Mouse (Mus musculus) adrenal gland, postnatal 25 days (tissue): ENCODE measurements around the gene Snx17. TPM values are rescaled to one million over a fixed set of nuclear protein-coding genes. Genes with fewer than 3 reads are reported as not detected.
"Not testable (repeated sequence)": the region's sequence is repeated elsewhere in the genome, so short reads cannot be mapped to it uniquely, and the experiment has no call there.

Source experiments
- DNase-seq: peaks from one replicate; pipeline ENCODE4 v3.0.0; 2021; ENCODE audit warnings: mixed read lengths
- total RNA-seq: library from RNA; stranded (reverse); gene quantifications from 2 replicates; pipeline ENCODE4 v1.2.3, GENCODE M21; 2021

Gene Snx17
- total RNA-seq, 1 experiment from 2014 or later = 99.5 TPM

DNA sequence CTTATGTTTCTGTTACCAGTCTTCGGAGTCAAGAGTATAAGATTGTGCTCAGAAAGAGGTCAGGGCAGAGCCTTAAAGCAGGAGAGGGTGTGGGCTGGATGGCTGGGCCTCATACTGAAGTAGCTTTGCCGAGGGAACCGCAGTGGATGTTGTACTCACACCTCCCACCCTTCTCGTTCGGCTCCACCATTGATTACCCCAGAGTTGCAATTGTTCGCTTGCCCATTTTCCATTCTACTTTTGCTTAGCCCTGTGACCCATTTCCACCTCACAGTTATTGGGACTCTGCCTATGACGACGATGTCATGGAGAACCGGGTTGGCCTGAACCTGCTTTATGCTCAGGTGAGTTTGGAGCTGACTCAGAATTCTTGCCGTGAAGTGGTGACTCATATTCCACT lies 3.2 kb downstream of the Snx17 start:
- DNase-seq = no peak

DNA sequence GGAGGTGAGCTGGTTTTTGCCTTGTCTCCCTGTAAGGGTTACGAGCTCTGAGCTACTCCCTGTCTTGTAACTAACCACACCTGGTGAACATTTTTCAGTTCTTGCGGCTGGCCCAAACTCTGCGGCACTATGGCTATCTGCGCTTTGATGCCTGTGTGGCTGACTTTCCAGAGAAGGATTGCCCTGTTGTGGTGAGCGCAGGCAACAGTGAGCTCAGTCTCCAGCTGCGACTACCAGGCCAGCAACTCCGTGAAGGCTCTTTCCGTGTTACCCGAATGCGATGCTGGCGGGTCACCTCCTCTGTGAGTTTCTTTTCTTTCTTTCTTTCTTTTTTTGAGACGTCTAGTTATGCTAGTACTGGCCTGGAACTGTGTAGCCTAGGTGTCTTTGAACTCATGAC lies 4.0 kb downstream of the Snx17 start:
- DNase-seq = no peak

DNA sequence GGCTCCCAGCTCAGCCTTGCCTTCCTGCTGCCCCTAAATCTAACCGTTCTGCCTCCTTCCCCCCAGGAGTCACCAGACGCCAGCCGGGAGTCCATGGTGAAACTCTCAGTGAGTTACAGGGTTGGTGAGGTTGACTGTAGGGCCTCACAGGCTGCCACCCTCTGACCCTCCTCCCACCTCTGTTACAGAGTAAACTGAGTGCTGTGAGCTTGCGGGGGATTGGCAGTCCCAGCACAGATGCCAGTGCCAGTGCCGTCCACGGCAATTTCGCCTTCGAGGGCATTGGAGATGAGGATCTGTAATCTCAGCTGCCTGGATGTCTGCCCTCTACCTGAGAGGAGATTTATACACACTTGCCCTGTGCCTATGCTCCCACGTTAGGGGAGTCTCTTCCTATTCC lies 5.1 kb downstream of the Snx17 start:
- DNase-seq = no peak

DNA sequence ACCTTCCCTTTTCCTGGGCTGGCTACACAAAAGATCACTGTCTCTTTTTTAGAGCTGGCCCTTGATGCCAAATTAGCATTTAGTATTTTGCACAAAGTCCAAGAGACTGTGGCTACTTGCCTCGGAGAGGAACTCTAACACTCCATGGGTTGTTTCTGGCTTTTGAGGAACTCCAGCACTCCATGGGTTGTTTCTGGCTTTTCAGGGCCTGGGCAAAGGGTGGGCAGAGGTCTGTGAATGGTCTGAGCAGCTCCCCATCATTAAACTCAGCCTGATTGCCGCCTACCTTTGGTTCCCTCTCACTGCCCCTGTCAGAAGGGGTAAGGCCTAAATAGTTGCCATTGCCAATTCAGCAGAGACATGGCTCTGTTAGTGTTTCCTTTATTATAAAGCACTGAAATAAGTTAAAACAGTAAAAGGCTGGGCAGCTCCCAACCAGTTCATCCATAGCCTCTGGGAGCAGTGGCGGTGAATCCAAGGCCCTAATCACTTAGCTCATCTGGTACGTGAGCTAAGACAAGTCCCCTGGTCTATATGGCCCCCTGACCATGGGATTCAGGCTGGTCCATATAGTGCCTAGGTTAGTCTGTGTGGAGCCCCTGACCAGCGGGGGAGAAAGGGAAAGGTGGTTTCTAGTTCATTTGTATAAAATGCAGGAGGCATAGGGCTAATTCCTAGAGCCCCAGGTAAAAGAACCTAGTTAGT lies 5.7 kb downstream of the Snx17 start:
- no peak for DNase-seq

DNA sequence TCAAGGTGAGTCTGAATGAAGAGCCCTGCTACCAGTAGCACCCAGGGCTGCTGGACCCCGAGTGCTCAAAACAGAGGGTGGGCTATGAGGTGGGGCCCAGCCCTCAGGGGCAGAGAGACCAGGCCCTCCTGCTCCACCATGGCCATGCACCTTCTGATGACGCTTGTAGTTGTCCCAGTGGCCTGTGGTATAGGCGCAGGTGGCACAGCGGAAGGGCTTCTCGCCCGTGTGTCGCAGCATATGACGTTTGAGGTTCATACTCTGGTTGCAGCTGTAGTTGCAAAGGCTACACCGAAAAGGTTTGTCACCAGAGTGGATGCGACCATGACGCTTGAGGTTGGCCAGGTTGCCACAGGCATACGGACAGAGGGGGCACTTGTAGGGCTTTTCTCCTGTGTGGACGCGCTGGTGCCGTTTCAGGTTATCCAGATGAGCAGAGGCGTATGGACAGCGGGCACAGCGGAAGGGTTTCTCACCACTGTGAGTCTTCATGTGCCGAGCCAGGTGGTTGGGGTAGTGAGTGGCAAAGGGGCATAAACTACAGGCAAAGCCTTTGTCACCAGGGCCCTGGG lies 6.4 kb downstream of the Snx17 start:
- DNase-seq = no peak

DNA sequence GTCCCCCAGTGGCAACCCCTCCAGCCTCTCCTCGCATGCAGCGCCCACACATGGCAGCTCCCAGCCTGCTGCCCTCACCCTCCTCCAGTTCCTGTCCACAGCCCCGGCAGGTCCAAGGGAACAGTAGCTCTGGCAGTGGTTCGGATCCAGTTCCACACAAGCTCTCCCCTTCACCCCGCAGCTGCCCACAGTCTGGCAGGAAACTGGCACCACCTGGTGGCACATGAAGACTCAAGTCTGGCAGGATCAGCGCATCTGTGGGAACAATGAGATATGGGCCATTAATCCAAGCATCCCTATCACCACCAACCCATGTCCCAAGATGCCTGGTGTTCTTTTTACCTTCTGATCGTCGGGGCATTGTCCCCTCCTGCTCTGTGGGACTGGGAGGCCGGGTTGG lies 6.9 kb downstream of the Snx17 start:
- DNase-seq = no peak

DNA sequence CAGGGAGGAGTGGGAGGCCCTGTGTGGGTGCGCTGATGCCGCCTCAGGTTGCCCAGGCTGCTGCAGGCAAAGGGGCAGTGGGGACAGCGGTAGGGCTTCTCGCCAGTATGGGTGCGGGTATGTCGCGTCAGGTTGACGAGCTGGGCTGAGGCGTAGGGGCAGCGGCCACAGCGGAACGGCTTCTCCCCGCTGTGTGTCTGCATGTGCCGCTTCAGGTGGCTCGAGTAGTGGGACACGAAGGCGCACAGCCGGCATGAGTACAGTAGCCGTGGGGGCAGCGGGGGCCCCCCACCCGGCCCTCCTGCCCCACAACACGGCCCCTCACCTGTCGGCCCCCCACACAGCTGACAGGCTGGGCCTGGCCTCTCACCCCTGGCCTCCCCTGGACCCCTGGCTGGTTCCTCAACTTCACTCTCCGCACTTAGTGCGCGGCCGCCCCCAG lies 7.3 kb downstream of the Snx17 start:
- peak; percentile 29 for DNase-seq

DNA sequence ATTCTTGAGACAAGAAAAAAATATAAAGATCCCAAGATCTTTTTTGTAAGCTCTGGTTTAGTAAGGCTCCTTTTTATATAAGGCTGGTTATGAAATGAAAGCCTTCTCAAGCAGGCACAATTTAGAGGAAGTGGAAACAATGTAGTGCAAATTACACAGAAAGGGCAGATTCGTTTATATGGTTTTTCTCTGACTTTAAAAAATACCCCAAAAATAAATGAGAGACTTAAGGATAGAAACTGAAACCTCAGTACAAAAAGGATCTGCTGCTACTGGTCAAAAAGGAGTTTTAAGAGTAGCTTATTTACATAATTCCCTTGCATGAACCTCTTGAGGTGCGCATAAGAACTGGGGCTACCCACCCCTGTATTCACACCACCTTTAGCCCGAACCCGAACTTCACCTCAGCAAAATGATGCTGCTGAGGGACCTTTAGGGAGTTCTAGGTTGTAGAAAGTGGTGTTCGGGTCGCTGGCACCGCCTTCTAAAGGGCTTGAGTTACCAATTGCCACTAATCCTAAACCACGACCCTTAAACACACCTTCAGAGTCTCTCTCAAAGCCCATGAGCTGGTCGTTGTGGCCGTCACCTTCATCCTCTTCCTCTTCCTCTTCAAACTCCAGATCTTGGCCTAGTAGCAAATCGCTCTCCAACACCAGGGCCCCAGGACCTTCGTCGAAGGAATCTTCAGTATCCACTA lies 8.2 kb downstream of the Snx17 start:
- no peak for DNase-seq

DNA sequence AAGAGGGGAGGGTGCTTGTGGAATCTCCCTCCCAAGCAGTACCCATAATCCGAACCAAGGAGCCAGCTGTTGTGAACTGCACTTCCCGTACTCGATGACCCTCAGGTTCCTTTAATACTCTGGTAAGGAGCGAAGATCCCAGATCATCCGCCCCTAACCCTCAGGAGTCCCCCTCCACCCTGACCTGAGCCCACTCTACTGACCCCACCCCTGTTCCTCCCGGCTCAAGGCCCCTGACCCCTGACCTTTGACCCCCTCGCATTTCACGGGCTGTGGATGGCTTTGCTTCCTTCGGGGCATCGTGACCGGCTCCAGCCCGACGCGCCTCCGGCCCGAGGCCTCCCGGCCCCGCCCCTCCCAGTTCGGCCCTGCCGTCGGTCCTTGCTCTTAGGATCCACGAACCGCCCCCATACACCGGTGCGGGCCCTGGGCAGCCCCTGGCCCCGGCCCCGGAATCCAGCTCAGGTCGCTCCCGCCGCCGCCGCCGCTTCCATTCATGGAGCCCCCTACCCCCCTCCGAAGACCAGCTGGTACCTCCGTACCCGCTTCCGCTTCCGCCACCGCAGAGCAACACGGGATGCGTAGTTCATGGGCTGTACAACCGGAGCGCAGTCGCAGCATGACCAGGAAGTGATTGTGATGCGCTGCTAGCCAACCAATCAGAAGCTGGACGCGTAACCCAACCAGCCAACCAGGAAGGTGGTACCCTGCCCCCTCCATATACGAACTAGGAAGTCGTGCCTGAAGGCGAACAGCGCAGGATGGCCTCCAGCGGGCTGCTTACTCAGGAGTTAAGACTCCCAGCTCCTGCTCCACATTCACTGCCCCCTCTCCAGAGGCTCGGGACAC lies 8.9 kb downstream of the Snx17 start, which contains the start of gene Zfp513:
TSS of gene Zfp513 (minus strand) at position 562 of the 849 bp plus-strand sequence.
- DNase-seq = peak; percentile 92

DNA sequence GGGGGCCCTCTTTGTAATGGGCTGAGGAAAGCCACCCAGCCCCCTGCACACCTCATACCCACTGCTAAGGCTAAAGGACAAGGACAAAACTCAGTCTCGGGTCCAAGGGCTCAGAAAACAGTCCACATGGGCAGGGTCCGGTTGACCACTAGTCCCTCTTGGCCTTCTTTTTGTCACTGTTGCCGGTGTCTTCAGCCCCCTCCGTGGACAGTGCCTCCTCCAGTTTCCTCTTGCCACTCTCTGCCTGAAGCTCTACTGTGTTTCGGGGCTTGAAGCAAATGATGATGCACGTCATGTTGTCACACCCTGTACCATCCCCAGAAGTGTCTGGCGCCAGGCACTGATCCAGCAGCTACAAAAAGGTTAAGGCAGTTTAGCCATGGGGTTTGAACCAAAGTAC lies 9.9 kb downstream of the Snx17 start:
- DNase-seq = no peak

DNA sequence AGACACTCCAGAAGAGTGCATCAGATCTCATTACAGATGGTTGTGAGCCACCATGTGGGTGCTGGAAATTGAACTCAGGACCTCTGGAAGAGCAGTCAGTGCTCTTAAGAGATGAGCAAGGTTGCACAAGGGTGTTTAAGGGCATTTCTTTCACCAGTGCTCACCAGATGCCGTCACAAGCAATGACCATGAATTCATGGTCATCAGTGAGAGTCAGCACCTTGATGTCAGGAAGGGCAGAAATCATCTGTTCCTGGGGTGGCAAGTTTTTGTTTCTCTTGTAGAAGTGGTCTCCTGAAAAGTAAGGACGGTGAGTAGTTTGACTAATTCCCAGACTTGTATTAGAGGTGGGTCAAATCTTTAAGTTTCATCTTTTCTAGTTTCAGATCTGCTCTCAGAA lies 10.8 kb downstream of the Snx17 start:
- DNase-seq = no peak

DNA sequence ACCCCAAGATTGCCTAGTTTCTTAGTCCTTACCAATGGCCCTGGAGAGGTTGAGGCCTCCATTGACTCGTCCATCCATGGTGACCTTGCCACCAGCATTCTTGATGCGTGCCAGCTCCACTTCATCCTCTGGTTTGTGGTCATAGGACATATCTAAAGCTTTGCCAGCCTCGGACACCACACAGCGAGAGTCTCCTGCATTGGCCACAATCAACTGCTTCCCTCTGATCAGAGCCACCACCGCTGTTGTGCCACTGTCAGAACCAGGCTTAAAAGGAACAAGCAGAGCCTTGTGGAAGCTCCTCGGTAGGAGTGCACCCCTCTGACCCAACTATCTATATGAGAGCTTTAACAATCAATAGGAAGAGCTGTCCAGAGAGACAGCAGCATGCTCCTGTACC lies 11.4 kb downstream of the Snx17 start:
- DNase-seq = no peak

DNA sequence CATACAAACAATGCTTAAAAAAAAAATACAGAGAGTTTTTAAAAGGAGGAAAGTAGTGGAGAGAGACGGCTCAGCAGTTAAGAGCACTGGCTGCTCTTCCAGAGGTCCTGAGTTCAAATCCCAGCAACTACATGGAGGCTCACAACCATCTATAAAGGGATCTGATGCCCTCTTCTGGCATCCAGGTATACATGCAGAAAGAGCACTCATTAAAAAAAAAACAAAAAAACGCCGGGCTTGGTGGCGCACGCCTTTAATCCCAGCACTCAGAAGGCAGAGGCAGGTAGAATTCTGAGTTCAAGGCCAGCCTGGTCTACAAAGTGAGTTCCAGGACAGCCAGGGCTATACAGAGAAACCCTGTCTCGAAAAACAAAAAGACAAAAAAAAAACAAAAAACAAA lies 23.5 kb downstream of the Snx17 start:
- DNase-seq = not testable (repeated sequence)

DNA sequence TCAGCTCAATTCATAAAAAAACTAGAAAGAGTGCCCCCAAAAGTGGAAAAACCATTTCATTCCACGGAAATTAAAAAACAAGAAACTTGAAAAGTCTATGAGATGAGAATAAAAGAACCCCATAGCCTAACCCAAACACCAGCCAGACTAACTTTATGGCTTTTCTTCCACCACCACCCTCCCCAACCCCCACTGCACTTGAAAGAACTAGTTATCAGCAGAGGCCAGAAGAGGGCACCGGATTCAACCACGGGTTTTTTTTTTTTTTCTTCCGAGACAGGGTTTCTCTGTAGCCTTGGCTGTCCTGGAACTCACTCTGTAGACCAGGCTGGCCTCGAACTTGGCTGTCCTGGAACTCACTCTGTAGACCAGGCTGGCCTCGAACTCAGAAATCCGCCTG lies 25.3 kb downstream of the Snx17 start:
- DNase-seq = no peak

DNA sequence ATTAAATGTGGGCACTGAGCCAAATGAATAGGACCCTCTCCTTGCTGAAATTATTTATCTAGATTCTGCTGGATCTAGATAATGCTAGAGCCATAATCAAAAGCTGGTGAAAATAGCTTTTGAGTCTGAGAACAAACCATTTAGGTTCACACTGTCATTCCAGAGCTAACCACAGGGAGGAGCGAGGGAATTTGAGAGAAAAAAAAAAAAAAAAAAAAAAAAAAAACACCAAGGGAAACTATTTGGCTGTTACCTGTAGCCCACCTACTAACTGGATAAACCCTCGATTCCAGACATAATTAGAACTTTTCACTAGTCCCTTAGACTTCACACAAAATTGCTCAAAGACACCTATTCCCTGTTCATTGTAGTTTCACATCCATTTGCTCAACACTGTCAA lies 26.0 kb downstream of the Snx17 start:
- DNase-seq = no peak

DNA sequence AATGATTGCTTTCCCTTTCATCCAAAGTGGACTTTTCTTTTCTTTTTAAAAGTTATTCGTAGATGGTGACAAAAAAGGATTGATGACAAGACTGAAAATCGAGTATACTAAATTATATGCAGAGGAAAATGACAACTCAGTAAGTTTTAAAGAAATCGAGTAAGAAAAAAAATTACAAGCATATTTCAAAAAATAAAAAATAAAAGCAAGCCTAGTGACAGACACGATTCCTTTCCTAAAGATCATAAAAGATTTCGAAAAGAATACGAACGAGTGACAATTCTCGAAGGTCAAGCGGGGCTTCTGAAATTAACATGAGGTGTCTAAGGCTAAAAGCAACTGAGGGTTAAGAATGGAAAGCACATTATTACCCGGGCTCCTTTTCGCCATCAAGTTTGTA lies 26.4 kb downstream of the Snx17 start:
- DNase-seq = no peak

DNA sequence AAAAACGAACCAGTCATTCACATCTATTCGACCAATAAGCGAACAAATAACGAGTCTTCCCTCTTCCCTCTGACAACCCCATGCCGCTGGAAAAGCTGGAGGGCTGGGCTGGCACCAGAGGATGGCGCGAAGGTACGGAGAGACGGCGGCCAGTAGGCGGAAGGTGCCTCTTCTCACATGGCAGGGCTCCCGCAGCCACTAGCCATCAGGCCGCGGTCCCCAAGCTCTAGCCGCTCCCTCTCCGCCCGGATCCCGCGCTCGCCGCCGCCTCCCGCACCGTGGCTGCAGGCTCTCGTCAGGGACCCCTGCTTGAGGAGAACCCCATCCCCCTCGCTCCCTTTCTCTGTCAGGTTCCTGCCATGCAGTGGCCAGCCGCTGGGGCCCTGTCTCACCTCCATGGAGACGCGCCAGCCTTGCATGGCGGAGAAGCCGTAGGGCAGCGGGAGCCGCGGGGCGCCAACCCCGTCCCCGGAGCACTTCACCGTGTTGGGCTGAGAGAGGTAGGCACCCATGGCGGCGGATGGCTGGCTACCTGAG lies 27.0 kb downstream of the Snx17 start:
- peak; percentile 53 for DNase-seq

DNA sequence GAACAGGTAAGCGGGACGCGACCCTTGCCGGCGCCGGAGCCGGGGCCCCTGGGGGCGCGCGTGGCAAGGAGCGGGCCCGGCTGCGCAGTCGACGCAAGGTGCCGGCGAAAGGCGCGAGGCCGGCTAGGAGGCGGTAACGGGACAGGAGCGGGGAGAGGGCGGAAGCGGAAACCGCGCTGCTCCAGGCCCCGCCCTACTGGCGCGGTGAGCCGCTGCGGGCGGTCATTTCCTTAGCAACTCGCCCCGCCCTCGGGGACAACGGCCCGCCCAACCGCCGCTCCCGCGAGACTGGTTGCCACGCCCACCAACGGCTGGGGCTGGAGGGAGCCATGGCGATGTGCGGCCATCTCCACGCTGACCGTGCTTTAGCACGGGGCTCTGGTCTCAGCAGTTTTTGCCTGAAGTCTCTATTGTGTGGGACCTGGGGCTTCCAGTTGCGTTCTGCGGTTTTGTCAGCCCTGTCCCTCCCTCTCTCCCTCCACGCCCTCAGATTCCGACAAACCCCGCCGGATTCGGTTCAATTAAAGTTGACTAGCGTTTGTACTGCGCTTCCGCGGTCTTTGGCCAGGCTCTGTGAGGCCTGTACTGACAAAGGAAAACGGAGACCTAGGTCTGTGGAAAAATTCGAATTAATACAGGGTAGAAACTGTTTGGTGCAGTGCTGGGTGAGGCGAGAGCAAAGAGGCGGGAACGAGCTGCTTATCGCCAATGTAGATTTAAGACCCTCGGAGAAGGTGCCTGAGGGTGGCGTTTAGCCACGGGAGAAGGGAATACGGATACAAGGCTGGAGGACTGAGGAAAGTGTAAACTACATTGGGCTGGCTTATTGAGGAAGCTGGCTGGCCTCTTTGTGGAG lies 27.6 kb downstream of the Snx17 start, which contains the start of gene Ppm1g:
TSS of gene Ppm1g (minus strand) at position 240 of the 856 bp plus-strand sequence.
- peak; percentile 99 for DNase-seq

DNA sequence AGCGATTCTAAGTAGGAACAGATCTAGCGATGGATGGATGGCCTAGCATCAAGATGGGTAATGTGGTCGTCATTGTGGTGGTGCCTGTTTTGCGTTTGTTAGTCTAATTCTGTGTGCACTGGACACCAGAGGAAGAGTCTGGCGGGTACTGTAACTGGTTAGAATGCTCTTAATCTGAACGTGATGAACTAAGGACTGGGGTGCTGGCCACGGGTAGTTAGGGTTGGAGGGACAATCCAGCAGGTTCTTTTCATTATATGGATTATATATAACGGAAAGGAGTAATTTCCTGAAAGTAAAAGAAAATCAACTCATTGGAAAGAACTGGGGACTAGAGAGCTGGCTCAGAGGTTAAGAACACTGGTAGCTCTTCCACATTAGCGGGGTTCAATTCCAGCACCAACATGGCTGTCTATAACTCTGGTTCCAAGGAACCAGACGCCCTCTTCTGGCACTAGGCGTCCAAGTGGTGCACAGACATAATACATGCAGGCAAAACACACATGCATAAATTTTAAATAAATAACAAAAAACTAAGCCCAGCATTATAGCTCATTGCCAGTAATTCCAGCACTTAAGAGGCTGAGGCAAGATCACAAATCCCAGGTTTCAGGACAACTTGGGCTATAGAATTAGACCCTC lies 28.4 kb downstream of the Snx17 start:
- peak; percentile 39 for DNase-seq

DNA sequence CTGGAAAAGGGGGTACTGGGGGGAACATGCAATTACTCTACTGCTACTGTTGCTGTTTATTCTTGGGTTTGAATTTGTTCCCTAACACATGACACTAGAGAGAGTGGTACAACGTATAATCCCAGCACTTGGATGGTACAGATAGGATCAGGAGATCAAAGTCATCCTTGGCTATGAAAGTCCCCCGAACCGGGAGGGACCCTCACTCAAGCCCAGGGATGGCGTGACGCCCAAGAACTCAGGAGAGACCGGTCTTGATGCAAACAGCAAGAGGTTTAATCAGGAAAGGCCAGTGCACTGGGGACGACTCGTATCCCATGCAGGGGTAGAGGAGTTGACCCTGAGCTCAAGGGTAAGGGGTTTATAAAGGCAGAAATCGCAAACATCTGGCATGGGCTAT lies 29.7 kb downstream of the Snx17 start:
- no peak for DNase-seq

DNA sequence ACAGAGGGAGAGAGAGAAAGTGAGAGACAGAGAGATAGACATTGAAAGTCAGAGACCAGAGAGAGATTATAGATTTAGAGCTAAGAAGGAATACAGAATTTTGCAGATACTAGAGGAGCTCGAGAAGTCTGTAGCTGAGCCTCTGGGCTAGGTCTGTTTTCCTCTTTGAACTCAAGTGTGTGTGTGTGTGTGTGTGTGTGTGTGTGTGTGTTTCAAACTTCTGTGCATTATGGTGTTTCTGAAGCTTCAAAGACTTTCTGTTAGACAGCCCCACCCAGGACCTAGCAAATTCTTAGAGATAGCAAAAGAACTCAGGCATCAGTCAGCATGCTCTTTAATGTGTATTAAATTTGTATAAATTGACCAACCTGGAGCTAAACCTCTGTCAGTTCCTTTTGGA lies 33.6 kb downstream of the Snx17 start:
- no peak for DNase-seq
